Mouse (Mus musculus) left cerebral cortex, adult 6 months (tissue): Measurements from ENCODE around the gene Nell2. TPM values are rescaled to one million over a fixed set of nuclear protein-coding genes. Genes with fewer than 3 reads are reported as not detected.

Source experiments
- long read RNA-seq, 2 experiments: library from polyadenylated mRNA; unstranded; transcript quantifications; one replicate each; pipeline ENCODE4 v2.0.0; 2019 to 2020
- polyA plus RNA-seq: library from polyadenylated mRNA; unstranded; fragments of <200 nt; fragmentation: Nextera tagmentation; gene quantifications from 2 replicates; pipeline ENCODE4 v1.2.3, GENCODE M21; 2021

Nell2 gene
- polyA plus RNA-seq, result 264 and 313 TPM in 2 replicates
- long read RNA-seq, experiment 1, transcript Nell2-202 (21 exons, 3,220 nt), result major isoform, 199 of 1,041 reads
- long read RNA-seq, experiment 1, transcript Nell2-201 (21 exons, 2,675 nt), result minor isoform, 148 of 1,041 reads
- long read RNA-seq, experiment 1, partial matches to known transcripts, result 590 of 1,041 reads
- long read RNA-seq, experiment 1, other reads (novel, unspliced or antisense), result 104 of 1,041 reads
- long read RNA-seq, experiment 2, transcript Nell2-202 (21 exons, 3,220 nt), result major isoform, 52 of 491 reads
- long read RNA-seq, experiment 2, transcript Nell2-201 (21 exons, 2,675 nt), result minor isoform, 36 of 491 reads
- long read RNA-seq, experiment 2, partial matches to known transcripts, result 290 of 491 reads
- long read RNA-seq, experiment 2, other reads (novel, unspliced or antisense), result 113 of 491 reads

DNA sequence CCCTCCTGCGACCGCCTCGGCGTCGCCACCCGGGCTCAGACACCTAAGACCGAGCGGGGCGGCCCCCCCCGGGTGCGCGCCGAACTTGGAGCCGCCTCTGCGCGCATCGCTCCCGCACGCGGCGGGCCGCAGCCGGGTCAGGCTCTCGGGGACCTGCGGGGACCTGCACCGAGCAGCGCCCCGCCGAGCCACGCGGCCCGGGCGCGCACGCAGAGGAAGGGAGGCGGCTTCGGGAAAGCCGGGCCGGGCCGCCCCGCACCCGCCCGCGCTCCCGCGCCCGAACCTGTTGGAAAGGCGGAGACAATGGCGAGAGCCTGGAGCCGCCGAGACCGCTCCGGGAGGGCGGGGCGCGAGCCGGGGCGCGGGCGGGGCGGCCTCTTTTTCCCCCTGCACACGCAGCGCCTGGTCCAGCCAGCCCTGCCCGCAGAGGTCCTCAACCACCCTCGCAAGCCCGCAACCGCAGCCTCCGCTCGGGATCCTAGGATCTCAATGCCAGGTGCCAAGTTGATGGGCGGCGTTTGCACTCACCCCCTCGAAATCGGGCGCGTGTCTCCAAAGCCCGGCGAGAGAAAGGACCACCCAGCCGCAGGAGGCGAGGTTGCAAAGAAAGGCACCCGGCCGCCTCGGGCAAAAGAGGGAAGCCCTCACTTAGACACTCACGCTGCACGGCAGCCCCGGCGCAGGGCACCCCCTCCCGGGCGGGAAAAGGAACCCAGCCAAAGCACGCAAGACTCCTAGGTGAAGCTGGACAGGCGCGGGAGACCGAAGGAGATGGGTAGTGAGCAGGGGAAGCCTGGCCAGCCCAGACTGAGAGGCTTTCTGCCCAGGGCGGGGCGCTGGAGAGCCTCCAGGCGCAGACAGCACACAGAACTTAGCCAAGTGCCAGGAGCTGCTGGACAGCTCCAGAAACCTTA, at the start of gene Nell2:
TSS of gene Nell2 (minus strand) at position 612 of the 914 bp plus-strand sequence.

Other genes with a start within 250 kb of the Nell2 start
- 33.0 and 35.9 TPM in 2 replicates for gene Dbx2, start 127.4 kb upstream of the Nell2 start, polyA plus RNA-seq